Mouse (Mus musculus): ENCODE measurements around the gene Slc10a6. TPM values are rescaled to one million over a fixed set of nuclear protein-coding genes. Genes with fewer than 3 reads are reported as not detected.

The Slc10a6 gene
- polyA plus RNA-seq, 1 experiment from 2014 or later = not detected

DNA sequence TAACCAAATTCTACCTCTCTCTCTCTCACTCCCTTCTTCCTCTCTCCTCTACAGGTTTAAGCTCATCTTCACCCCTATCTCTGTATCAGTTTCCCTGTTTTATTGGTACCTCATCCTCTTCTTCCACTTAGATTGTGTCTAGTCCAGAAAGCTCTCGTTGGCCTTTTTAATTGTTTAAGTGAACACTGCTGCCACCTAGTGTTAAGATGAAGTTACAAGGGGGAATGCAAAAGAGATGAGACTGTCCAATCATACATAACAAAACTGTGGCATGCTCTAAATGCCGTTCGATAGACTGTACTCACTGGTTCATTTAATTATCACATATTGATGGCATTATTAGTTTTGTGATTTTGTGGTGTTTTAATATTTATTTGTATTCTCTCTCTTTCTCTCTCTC, 30.4 kb upstream of the Slc10a6 start:
- WGBS = 40% methylated on average over 3 of the region's 3 CpGs

DNA sequence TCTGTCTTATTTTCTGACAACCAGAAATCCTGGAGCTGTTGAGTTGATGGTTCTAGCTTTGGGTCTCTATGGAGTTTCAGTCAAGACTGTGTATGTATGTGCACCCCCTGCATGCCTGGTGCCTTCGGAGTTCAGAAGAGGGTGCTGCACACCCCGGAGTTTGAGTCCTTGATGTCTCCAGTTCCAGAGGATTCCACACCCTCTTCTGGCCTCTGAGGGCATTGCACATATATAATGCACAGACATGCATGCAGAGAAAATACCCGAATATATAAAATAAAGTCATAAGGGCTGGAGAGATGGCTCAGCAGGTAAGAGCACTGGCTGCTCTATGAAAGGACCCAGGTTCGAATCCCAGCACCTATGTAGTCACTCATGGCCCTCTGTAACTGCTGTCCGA, 29.7 kb upstream of the Slc10a6 start:
- Histone ChIP-seq H3K9me3 (ENCODE audit: control insufficient read depth, low read length) (no peaks in the 10 kb centered on the region), H3K4me2 (replicated peaks; ENCODE audit: low read depth, low read length) (no peak overlapping the region), H3K4me3 (ENCODE audit: low read length) (no peak overlapping the region), H3K27me3 (ENCODE audit: control insufficient read depth, insufficient read depth, low read length) (no peaks in the 10 kb centered on the region), H3K36me3 (ENCODE audit: control insufficient read depth, insufficient read depth, low read length) (no peaks in the 10 kb centered on the region), H3K27ac (ENCODE audit: low read depth, low read length) (no peak overlapping the region), H3K9ac (ENCODE audit: low read depth, low read length) (no peak overlapping the region), H3K4me1 (ENCODE audit: control insufficient read depth, insufficient read depth, low read length) (no peaks in the 10 kb centered on the region)
- WGBS = 70% methylated on average over 5 of the region's 5 CpGs
- ATAC-seq (ENCODE audit: low FRiP score, low TSS enrichment) = no peak

More for the DNA sequence above, 30.4 kb upstream of the Slc10a6 start:
- no peak for ATAC-seq (ENCODE audit: low FRiP score, low TSS enrichment)
- Histone ChIP-seq H3K4me3 (ENCODE audit: low read length) (no peak overlapping the region), H3K27ac (ENCODE audit: low read depth, low read length) (no peak overlapping the region), H3K4me2 (replicated peaks; ENCODE audit: low read depth, low read length) (no peak overlapping the region), H3K36me3 (ENCODE audit: control insufficient read depth, insufficient read depth, low read length) (no peaks in the 10 kb centered on the region), H3K4me1 (ENCODE audit: control insufficient read depth, insufficient read depth, low read length) (no peaks in the 10 kb centered on the region), H3K9ac (ENCODE audit: low read depth, low read length) (no peak overlapping the region), H3K27me3 (ENCODE audit: control insufficient read depth, insufficient read depth, low read length) (no peaks in the 10 kb centered on the region), H3K9me3 (ENCODE audit: control insufficient read depth, low read length) (no peaks in the 10 kb centered on the region)

DNA sequence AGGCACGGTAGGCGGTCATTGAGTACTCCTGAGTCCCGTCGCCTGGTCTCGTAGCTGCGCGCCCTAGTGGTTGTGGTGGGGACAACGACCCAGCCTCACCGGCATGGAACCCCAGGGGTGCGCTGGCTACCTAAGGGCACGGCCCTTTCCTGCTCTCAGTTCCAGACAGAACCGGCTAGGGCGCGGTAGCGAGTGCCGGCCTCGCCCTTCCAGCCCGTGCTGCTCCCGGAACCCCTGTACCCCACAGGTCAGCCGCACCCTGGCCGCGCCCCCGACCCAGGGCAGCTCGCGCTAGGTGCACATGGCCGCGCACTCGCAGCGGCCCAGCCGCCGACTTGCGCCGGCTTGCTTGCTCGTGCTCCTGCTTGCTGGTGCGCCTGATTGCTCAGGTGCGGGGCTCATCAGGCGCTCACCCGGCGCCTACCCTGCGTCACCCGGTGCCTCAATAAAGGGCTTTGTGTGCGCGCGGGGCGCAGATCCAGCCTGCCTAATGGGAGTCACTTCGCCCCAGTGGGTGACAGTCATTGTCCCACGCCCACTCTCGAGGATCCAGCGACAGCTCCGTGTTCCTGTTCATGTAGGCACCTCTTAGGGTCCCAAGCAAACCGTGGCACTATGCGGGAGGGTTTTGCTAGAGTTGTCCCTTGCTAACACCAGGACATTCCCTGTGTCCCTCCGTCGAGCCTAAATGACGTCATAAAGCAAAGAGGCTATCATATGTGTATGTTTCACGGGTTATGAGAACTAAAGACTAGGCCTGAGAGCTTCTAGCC, 26.3 kb upstream of the Slc10a6 start, which contains the start of gene 1700016H13Rik:
TSS of gene 1700016H13Rik (minus strand) at position 665 of the 773 bp plus-strand sequence.
- Histone ChIP-seq H3K27ac (ENCODE audit: low read depth, low read length) (no peak within 1 kb of the TSS), H3K9ac (ENCODE audit: low read depth, low read length) (peak within 1 kb of the TSS; percentile 69), H3K9me3 (ENCODE audit: control insufficient read depth, low read length) (no peaks in the 10 kb centered on the region), H3K4me2 (replicated peaks; ENCODE audit: low read depth, low read length) (peak within 1 kb of the TSS; percentile 98), H3K4me1 (ENCODE audit: control insufficient read depth, insufficient read depth, low read length) (no peaks in the 10 kb centered on the region), H3K27me3 (ENCODE audit: control insufficient read depth, insufficient read depth, low read length) (no peaks in the 10 kb centered on the region), H3K36me3 (ENCODE audit: control insufficient read depth, insufficient read depth, low read length) (no peaks in the 10 kb centered on the region), H3K4me3 (ENCODE audit: low read length) (peak within 1 kb of the TSS; percentile 60)
- peak; percentile 84 for ATAC-seq (ENCODE audit: low FRiP score, low TSS enrichment)
- WGBS = 2% methylated on average over 52 of the region's 56 CpGs

DNA sequence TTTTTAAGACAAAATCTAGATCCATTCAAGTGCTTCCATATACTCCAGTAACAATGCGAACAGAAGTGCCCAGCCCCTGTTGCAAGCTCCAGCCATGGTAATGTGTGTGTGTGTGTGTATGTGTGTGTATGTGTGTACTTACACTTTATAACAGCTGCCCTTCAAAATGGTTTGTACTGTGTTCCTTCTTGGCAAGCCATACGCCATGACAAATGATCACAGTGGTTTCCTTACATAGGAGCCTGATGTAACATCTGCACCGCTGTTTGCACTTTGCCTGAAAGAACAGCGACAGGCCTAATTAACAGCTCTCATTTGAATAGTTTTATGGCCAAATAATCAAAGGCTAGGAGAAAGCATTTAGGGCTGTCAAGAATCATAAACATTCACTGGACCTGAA, 25.6 kb upstream of the Slc10a6 start:
- peak overlapping the region; percentile 60; the same call in 1 of the 2 replicates for H3K4me3 ChIP-seq (ENCODE audit: low read length)
- H3K9me3 ChIP-seq (ENCODE audit: control insufficient read depth, low read length) = no peaks in the 10 kb centered on the region
- no peaks in the 10 kb centered on the region for H3K4me1 ChIP-seq (ENCODE audit: control insufficient read depth, insufficient read depth, low read length)
- no peak overlapping the region for H3K9ac ChIP-seq (ENCODE audit: low read depth, low read length)
- no peaks in the 10 kb centered on the region for H3K27me3 ChIP-seq (ENCODE audit: control insufficient read depth, insufficient read depth, low read length)
- WGBS = 41% methylated on average over 4 of the region's 4 CpGs
- H3K36me3 ChIP-seq (ENCODE audit: control insufficient read depth, insufficient read depth, low read length) = no peaks in the 10 kb centered on the region
- no peak overlapping the region for H3K27ac ChIP-seq (ENCODE audit: low read depth, low read length)
- H3K4me2 ChIP-seq (replicated peaks; ENCODE audit: low read depth, low read length) = peak overlapping the region; percentile 98
- ATAC-seq (ENCODE audit: low FRiP score, low TSS enrichment) = peak; percentile 10; the same call in 1 of the 2 replicates

DNA sequence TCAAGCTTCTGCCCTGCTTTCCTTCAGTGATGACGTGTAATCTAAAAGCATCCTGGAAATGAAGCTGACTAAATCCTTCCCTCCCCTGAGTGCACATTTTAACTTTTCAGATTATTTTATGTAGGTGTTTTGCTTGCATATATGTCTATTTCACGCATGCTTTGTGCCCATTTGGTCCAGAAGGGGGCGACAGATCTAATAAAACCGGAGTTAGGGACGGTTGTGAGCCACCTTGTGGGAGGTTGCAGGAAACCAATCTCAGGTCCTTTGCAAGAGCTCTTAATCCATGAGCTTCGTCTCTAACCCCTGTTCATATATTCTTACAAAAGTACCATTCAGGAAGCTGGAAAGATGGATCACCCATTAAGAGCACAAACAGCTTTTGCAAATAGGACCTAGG, 25.0 kb upstream of the Slc10a6 start:
- Histone ChIP-seq H3K4me1 (ENCODE audit: control insufficient read depth, insufficient read depth, low read length) (no peaks in the 10 kb centered on the region), H3K4me3 (ENCODE audit: low read length) (no peak overlapping the region), H3K36me3 (ENCODE audit: control insufficient read depth, insufficient read depth, low read length) (no peaks in the 10 kb centered on the region), H3K9me3 (ENCODE audit: control insufficient read depth, low read length) (no peaks in the 10 kb centered on the region), H3K27me3 (ENCODE audit: control insufficient read depth, insufficient read depth, low read length) (no peaks in the 10 kb centered on the region), H3K9ac (ENCODE audit: low read depth, low read length) (no peak overlapping the region), H3K4me2 (replicated peaks; ENCODE audit: low read depth, low read length) (no peak overlapping the region), H3K27ac (ENCODE audit: low read depth, low read length) (no peak overlapping the region)
- no peak for ATAC-seq (ENCODE audit: low FRiP score, low TSS enrichment)
- 34% methylated on average over 6 of the region's 6 CpGs for WGBS

DNA sequence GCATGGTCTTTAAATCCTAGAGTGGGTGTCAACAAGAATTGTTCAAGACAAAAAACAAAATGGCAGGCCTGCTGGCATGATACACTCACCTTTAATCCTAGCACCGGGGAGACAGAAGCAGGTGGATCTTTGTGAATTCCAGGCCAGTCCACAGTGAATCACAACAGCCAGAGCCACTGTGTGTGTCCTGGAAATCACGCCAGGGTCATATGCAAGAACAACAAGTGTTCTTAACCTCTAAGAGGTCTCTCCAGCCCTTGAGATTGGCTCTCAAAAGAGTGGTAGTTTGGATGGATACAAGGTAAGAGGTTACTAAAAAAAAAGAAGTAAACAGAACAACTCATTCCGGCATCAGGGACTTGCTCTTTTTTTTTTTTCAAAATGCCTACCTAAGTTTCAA, 18.1 kb upstream of the Slc10a6 start:
- H3K36me3 ChIP-seq (ENCODE audit: control insufficient read depth, insufficient read depth, low read length) = no peaks in the 10 kb centered on the region
- H3K9ac ChIP-seq (ENCODE audit: low read depth, low read length) = no peak overlapping the region
- H3K4me1 ChIP-seq (ENCODE audit: control insufficient read depth, insufficient read depth, low read length) = 0 out of 2 replicates have a peak, but pooled peaks cover 3% of the 10 kb centered on the region
- no peak for ATAC-seq (ENCODE audit: low FRiP score, low TSS enrichment)
- 81% methylated on average over 3 of the region's 3 CpGs for whole genome bisulfite sequencing
- no peaks in the 10 kb centered on the region for H3K27me3 ChIP-seq (ENCODE audit: control insufficient read depth, insufficient read depth, low read length)
- H3K9me3 ChIP-seq (ENCODE audit: control insufficient read depth, low read length) = no peaks in the 10 kb centered on the region
- no peak overlapping the region for H3K27ac ChIP-seq (ENCODE audit: low read depth, low read length)
- no peak overlapping the region for H3K4me2 ChIP-seq (replicated peaks; ENCODE audit: low read depth, low read length)
- no peak overlapping the region for H3K4me3 ChIP-seq (ENCODE audit: low read length)

DNA sequence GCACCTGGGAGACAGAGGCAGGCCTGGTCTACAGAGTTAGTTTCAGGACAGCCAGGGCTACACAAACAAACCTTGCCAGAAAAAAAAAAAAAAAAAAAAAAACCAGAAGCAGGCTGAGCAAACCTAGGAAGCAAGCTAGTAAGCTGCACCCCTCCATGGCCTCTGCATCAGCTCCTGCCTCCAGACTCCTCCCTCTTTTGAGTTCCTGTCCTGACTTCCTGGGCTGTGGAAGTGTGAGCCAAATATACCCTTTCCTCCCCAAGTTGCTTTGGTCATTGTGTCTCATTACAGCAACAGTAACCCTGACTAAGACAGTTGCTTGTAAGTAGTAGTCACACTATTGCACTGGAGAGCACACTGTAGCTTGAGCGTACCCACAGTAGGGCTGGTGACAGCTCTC, 15.0 kb upstream of the Slc10a6 start:
- no peak for ATAC-seq (ENCODE audit: low FRiP score, low TSS enrichment)
- H3K9me3 ChIP-seq (ENCODE audit: control insufficient read depth, low read length) = no peaks in the 10 kb centered on the region
- H3K36me3 ChIP-seq (ENCODE audit: control insufficient read depth, insufficient read depth, low read length) = no peaks in the 10 kb centered on the region
- no peak overlapping the region for H3K9ac ChIP-seq (ENCODE audit: low read depth, low read length)
- H3K27ac ChIP-seq (ENCODE audit: low read depth, low read length) = no peak overlapping the region
- H3K4me1 ChIP-seq (ENCODE audit: control insufficient read depth, insufficient read depth, low read length) = 0 out of 2 replicates have a peak, but pooled peaks cover 3% of the 10 kb centered on the region
- WGBS = 84% methylated on average over 1 of the region's 1 CpGs
- H3K4me3 ChIP-seq (ENCODE audit: low read length) = no peak overlapping the region
- H3K27me3 ChIP-seq (ENCODE audit: control insufficient read depth, insufficient read depth, low read length) = no peaks in the 10 kb centered on the region
- H3K4me2 ChIP-seq (replicated peaks; ENCODE audit: low read depth, low read length) = no peak overlapping the region

DNA sequence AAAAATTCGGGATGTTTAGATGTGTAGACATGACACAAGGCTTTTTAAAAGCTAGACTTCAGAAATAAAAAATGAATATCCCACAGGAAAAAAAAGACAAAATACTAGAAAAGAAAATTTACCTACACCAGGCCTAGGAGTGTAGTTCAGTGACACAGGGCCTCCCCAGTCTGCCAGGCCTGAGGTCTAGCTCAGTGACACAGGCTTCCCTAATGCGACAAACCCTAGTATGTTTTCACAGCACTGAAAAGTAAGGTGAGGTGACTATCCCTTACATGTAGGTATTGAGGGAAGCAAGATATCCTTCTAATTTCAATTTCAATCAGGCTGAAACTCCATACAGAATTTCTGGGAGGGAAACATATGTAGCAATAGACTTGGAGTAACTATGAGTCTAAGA, 8.0 kb upstream of the Slc10a6 start:
- no peaks in the 10 kb centered on the region for H3K27me3 ChIP-seq (ENCODE audit: control insufficient read depth, insufficient read depth, low read length)
- H3K36me3 ChIP-seq (ENCODE audit: control insufficient read depth, insufficient read depth, low read length) = no peaks in the 10 kb centered on the region
- H3K4me2 ChIP-seq (replicated peaks; ENCODE audit: low read depth, low read length) = no peak overlapping the region
- H3K4me1 ChIP-seq (ENCODE audit: control insufficient read depth, insufficient read depth, low read length) = no peaks in the 10 kb centered on the region
- no peaks in the 10 kb centered on the region for H3K9me3 ChIP-seq (ENCODE audit: control insufficient read depth, low read length)
- no peak overlapping the region for H3K4me3 ChIP-seq (ENCODE audit: low read length)
- H3K27ac ChIP-seq (ENCODE audit: low read depth, low read length) = no peak overlapping the region
- no peak overlapping the region for H3K9ac ChIP-seq (ENCODE audit: low read depth, low read length)
- WGBS = 89% methylated on average over 2 of the region's 2 CpGs
- ATAC-seq (ENCODE audit: low FRiP score, low TSS enrichment) = no peak

DNA sequence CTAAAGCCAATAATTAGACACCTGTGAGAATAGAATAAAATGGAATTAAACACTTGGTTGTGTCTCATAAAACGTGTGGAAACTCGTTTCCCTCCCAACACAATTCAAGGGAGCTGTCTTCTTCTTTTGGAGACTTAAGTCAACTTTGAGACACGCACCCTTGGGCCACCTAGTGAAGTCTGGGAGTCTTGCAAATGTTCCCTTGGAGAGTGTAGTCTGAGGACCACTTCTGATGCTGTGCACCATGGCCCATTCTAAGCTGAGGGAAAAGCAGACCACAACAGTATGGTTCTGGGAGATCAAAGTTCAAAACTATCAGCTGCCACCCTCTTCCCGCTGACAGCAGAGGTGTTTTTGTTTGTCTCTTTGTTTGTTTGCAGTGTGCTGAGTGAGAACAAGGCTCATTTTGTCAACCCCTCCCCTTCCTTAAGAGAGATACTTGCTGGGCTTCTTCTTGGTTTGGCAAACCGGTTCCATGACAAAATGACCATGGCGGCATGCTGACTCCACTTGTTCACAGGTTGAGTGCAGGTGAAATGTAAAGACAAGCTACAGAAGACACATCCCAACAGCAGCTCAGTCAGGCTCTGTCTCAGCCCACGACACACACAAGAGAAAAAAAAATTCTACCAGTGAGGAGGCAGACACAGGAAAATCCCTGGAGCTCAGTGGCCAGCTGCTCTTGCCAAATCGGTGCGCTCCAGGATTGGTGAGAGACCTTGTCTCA, 814 bp upstream of the Slc10a6 start:
- Histone ChIP-seq H3K4me2 (replicated peaks; ENCODE audit: low read depth, low read length) (no peak overlapping the region), H3K27ac (ENCODE audit: low read depth, low read length) (no peak overlapping the region), H3K9me3 (ENCODE audit: control insufficient read depth, low read length) (no peaks in the 10 kb centered on the region), H3K4me1 (ENCODE audit: control insufficient read depth, insufficient read depth, low read length) (no peaks in the 10 kb centered on the region), H3K9ac (ENCODE audit: low read depth, low read length) (no peak overlapping the region), H3K36me3 (ENCODE audit: control insufficient read depth, insufficient read depth, low read length) (no peaks in the 10 kb centered on the region), H3K4me3 (ENCODE audit: low read length) (no peak overlapping the region), H3K27me3 (ENCODE audit: control insufficient read depth, insufficient read depth, low read length) (no peaks in the 10 kb centered on the region)
- ATAC-seq (ENCODE audit: low FRiP score, low TSS enrichment) = no peak
- 78% methylated on average over 9 of the region's 9 CpGs for WGBS
